Mouse (Mus musculus) splenic B cell, adult 2 months (primary cell): ENCODE measurements at regions not wholly inside any gene's neighbourhood (a gene's known extent, or its start where the extent isn't known, plus 50 kb on each side); places are given as distances from the start of the nearest gene placed in this dataset.
A peak's percentile ranks its signal among the peaks of the same experiment; 100 is the strongest.

Experiments
- DNase-seq: peaks from one replicate; pipeline ENCODE4 v3.0.0-alpha.2; 2011; ENCODE audit warnings: low read depth, low spot score
- H3K27me3 ChIP-seq: 2 replicates; pipeline ENCODE4 v1.6.1; 2012; ENCODE audit warnings: mild to moderate bottlenecking, low read length, moderate library complexity, mixed read lengths; ENCODE audit not compliant: control insufficient read depth, poor library complexity, insufficient read depth, severe bottlenecking
- H3K36me3 ChIP-seq: 2 replicates; pipeline ENCODE4 v1.6.1; 2012; ENCODE audit warnings: mild to moderate bottlenecking, low read length, moderate library complexity, mixed read lengths; ENCODE audit not compliant: control insufficient read depth, poor library complexity, insufficient read depth, severe bottlenecking

DNA sequence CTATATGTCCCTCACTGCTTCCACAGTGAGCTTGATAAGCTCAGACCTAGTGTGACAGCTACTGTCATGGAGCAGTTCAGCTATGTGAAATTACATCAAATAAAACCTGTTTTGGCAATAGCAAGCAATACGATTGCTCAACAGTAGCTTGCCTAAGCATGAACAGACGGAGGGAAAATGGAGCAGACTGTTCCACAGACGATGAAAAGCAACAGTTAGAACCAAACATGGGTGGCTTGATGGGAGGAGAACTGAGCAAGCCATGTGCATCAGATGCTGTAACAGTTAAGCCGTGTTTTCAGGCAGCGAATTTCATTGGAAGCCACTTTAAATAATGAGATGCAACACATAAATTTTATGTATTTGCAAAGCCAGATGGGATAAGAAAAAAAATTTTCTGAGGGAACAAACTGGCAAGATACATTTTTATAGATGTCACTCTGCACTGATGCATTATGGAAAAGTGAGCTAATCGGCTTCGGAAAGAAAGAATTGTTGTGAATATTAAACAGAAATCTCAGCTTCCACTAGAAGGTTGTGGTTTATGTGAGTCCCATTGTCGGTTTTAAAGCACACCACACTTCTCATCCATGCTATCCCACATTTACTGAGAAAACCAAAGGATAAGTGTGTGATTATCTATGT lies 270.9 kb upstream of the 2610001J05Rik start:
- Histone ChIP-seq H3K27me3 (no peaks in the 10 kb centered on the region), H3K36me3 (no peaks in the 10 kb centered on the region)
- DNase-seq = no peak

DNA sequence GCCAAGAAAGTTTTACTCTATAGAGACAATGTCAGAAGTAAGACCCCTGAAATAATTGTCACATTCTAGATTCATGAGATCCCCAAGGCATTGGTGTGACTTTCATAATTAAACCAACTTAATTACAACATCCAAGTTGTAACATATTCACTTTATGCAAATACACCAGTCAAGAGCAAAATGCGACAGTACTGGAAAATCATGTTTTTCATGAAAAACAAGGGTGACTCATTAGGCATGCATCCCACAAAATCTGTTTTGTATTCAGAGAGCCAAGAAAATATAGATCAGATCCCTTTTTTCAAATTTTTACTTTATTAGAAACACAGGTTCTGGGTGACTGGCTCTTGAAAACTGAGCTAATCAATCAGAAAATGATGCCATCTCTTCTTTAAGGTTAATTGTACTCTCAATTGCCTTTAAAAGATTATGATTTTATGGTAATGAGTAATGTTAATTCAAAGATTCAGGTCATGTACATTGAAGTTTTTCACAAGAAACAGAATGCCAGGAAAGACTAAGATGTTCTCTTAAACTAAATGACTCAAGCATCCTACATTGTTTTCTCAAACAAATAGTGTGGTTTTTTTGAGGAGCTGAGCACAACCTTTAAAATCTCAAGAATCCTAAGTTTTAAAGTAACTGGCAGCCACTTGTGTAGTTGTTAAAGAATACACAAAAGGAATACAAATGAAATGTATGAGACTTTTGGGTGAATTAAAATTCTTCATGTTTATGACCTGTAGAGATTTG lies 259.2 kb upstream of the 2610001J05Rik start:
- DNase-seq = no peak
- no peaks in the 10 kb centered on the region for H3K27me3 ChIP-seq
- no peaks in the 10 kb centered on the region for H3K36me3 ChIP-seq

DNA sequence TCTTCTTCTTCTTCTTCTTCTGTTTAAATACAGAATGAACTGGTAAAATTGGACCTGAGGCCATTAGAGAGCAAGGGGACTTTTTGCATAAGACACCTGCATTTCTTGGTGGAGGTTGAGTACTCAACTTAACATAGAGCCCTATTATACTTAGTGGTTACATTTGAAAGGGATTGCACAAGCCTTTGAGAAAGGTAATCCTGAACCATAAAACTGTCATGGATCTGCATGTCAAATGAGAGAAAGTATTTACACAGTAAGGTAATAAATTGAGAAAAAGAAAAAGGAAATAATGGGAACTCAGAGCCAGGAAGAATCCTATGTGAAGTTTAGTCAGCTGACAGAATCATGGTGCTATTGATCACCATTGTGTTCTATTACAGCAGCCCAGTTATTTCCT lies 258.1 kb upstream of the 2610001J05Rik start:
- H3K27me3 ChIP-seq = no peaks in the 10 kb centered on the region
- no peak for DNase-seq
- no peaks in the 10 kb centered on the region for H3K36me3 ChIP-seq

DNA sequence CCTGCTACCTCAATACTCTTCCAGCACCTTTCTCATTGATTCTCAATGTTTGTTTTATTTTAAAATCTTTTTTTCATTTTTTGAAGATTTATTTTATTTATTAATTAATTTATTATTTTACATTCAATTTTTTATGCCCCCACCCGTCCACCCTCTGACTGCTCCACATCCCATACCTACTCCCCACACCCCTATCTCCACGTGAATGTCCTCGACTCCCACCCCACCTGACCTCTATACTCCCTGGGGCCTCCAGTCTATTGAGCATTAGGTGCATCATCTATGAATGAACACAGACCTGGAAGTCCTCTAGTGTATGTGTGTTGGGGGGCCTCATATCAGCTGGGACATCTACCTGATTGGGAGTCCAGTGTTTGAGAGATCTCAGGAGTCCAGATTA lies 251.0 kb upstream of the 2610001J05Rik start:
- Histone ChIP-seq H3K27me3 (no peaks in the 10 kb centered on the region), H3K36me3 (no peaks in the 10 kb centered on the region)
- DNase-seq = no peak

DNA sequence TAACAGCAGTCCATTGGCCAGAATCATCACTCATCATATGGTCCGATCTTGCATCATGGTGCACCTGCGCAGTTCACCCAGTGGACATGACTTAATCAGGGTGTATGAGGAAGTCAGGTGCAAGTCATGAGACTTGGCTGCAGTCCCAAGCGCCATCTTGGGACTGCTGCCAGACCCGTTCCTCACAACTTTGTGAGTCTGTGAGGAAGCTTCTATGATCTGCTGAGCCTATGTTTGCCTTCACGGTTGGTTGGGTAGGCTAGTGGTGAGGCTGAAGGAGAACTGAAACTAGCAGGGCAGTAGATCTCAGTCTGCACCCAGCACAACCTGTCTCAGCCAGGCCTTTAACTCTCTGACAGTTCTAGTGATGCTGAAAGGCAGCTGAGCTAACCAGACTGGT lies 250.2 kb upstream of the 2610001J05Rik start:
- DNase-seq = peak; percentile 90
- Histone ChIP-seq H3K36me3 (no peaks in the 10 kb centered on the region), H3K27me3 (no peaks in the 10 kb centered on the region)

DNA sequence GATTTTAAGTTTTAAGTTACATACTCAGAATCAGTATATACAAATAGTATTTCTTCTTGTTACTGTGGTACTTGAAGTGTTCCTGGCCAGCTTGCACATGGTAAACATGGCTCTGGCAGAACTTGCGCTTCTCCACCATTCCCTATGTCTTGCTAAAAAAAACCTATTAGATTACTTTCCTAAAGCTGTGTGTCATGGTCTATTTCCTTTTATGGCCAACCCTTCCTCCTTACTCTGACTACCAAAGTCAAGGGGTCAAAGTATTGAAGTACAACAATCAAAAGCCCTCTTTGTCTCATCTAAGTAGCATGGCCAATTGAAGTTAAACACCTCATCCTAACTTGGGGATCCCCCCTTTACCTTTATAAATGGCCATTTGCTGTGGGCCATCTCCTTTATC lies 223.6 kb upstream of the 2610001J05Rik start:
- Histone ChIP-seq H3K27me3 (no peaks in the 10 kb centered on the region), H3K36me3 (no peaks in the 10 kb centered on the region)
- no peak for DNase-seq

DNA sequence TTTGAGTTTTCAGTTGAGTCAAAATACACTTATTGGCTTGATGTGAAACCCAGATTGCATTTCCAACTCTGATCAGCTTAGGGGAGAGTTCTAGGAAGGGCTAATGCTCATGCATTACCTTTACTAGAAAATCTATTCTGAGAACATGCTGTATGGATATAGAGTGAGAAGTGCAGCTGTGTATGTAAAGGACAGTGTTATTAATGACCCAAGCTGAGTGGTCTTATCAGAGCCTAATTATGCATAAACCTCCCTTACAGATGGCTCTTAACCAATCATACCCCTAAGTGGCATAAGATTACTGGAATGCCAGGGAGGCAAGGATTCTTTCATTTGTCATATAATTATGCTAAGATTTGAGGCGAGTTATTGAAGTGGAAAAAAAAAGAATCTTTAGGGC lies 210.6 kb upstream of the 2610001J05Rik start:
- Histone ChIP-seq H3K27me3 (no peaks in the 10 kb centered on the region), H3K36me3 (no peaks in the 10 kb centered on the region)
- no peak for DNase-seq

DNA sequence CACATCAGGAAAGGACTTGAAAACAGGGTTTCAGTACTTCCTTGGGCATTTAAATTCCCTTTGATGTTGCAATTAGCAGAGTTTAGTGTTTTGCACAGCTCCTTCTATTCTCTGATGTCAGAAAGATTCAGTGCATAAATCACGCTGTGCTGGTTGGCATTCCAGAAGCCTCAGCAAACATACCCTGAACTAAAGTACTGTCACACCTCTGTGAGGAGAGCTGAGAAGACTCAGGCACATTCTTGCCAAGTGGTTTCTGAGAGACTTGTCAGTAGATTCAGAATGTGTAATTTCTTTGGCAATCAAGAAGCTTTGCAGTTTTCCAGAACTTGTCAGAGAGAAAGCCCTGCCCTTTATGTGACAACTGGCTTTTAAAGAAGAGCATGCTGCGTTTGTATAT lies 192.4 kb upstream of the 2610001J05Rik start:
- Histone ChIP-seq H3K27me3 (no peaks in the 10 kb centered on the region), H3K36me3 (no peaks in the 10 kb centered on the region)
- DNase-seq = no peak

DNA sequence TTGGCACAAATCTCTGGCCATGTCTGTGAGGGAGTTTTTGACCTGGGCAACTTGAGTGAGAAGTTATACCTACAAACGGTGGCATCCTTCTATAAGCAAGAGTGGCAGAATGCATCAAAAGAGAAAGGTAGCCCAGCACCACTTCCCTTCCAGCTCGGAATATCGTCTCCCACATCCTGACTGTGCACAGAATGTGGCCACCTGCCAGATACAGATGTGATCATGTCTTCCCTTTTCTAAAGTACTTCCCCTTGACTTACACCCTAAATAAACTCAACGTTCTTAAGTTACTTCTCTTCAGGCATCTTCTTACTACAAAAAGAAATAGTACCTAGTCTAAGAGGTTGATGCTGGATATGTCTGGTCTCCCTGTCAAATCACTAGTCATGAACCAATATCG lies 175.2 kb upstream of the 2610001J05Rik start:
- no peaks in the 10 kb centered on the region for H3K36me3 ChIP-seq
- no peaks in the 10 kb centered on the region for H3K27me3 ChIP-seq
- no peak for DNase-seq

DNA sequence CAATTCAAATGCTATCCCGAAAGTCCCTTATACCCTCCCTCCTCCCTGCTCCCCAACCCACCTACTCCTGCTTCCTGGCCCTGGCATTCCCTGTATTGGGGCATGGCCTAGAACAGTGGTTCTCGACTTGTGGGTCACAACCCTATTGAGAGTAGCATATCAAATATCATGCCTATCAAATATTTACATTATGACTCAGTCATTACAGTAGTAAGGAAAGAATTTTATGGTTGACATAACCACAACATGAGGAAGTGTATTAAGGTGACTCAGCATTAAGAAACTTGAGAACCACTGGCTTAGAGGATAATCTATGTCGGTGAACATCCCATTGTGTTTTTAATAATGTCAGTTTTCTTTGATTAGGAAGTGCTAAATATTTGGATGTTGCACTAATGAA lies 173.3 kb upstream of the 2610001J05Rik start:
- H3K36me3 ChIP-seq = no peaks in the 10 kb centered on the region
- DNase-seq = no peak
- no peaks in the 10 kb centered on the region for H3K27me3 ChIP-seq

DNA sequence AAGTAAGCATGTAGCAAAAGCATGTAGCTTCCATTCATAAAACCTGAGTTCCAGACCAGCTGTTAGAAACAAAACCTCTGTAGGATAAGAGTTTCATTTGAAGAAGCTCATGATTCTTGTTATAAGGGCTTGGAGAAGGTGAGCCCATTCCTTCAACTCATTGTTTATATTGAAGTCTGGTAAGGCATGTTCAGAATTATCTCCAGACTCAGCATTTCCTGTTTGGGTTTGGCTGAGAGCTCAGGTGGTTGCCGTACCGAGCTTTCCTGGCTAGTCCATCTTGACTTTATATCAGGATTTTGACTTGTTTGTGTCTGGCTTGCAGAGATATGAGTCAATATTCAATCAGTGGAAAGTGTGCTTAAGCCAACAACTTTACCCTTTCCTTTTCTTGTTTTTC lies 154.6 kb upstream of the 2610001J05Rik start:
- no peaks in the 10 kb centered on the region for H3K27me3 ChIP-seq
- no peaks in the 10 kb centered on the region for H3K36me3 ChIP-seq
- DNase-seq = no peak

DNA sequence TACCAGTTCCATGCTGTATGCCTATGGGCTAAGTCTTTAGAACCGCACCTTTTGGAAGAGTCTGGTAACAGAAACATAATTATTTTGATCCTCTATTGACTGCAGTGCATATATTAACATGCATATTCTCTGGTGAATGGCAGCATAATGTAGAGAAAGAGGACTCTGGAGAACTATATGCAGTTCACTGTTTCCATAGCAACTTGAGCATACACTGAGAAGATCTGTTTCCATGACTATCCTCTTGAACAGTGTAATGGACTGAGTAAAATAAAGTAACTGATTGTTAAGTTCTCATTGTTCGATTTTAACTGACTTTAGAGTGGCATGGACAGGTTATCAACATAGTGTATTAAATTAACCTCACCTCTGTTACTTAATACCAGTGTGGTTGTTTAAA lies 147.6 kb upstream of the 2610001J05Rik start:
- H3K27me3 ChIP-seq = no peaks in the 10 kb centered on the region
- no peak for DNase-seq
- no peaks in the 10 kb centered on the region for H3K36me3 ChIP-seq

DNA sequence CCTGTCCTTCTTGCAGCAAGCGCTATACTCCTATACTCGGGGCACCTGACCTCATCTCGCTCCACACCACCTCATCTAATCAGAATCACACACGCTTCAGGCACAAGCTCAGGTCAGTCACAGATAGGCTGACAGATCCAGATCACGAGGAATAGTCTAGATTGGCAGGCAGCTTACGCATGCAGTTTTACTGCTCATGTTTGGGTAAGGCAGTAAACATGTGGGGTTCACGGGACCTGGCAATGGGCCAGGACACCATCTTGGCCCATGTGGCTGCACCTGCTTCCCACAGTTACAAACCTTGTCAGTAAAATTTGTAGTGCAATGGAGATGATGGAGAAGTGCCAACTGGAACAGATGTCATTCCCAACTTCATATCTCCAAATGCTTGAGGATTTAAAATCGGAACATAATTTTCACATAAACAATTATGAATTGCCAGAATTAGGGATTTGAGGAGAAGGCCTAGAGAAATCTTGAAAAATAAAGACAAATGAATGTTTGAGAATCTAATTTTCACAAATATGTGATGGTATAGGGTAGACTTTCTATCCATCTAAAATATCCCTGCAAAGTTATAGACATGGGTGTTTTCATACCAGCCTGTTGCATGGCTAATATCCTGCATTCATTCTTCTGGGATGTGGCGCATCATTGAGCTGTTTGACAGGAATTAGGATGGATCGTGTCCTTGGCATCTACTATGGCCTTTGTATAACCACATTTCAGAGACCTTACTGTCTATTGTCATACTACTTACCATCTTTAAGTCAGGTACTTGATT lies 111.5 kb upstream of the 2610001J05Rik start:
- no peaks in the 10 kb centered on the region for H3K36me3 ChIP-seq
- DNase-seq = no peak

DNA sequence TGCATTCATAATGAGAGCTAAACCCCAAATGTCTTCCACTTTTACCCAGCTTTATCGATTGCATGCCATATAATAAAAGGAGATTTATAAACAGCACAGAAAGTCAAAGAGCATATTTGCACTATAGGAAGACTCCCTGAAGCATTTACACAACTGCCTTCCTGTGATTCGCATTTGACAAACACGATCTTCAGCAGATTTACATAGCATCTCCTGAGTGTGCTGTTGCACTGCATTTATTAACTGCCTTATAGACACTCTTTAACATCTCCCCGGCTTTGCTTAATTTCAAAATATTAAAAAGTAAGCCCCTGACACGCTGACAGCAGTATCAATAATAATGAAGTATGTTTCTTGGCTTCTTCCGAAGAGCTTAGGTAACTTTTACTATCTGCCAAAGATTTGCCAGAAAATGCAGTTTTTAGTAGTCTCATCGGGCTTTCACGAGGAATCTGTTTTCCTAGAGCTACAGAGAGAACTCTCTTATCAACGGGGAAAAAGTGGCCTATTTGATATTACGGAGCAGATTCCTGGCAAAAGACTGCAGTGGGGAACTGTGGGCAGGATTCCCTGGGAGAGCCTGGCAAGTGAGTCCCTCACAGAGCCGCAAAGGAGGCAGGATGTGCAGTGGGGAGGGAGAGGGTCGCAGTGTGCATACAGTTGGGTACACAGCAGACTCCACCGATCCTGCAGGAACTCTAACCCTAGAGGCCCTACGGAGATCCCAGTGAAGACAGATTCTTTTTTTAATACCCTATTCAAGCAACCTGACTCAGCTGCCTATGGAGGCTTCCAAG lies 103.6 kb upstream of the 2610001J05Rik start:
- DNase-seq = no peak
- H3K27me3 ChIP-seq = no peaks in the 10 kb centered on the region
- H3K36me3 ChIP-seq = no peaks in the 10 kb centered on the region

More for the DNA sequence above, 111.5 kb upstream of the 2610001J05Rik start:
- H3K27me3 ChIP-seq = no peaks in the 10 kb centered on the region
